Mouse (Mus musculus) kidney, adult 11 months (tissue): ENCODE data around the gene Btbd11.
A peak's percentile ranks its signal among the peaks of the same experiment; 100 is the strongest.

Experiments used
- DNase-seq: peaks from one replicate; pipeline ENCODE4 v3.0.0; 2022

The Btbd11 gene

DNA sequence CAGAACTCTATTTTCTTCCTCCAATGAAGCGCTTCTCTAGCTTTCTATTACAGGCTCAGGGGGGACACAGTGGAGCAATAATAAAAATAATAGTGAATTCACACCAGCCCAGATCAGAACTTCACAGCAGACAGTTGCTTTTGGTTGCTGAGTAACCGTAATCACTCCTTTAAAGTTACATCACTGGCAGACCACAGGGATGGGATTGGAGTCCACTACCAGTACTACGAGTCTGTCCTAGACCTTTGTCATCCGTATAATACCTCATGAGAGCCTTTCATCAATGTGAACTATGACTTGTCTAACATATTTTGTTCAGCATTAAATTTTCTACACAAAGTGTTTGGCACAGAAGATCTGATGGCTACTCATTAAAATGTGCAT is 35.0 kb downstream of the Btbd11 start:
- DNase-seq = no peak

DNA sequence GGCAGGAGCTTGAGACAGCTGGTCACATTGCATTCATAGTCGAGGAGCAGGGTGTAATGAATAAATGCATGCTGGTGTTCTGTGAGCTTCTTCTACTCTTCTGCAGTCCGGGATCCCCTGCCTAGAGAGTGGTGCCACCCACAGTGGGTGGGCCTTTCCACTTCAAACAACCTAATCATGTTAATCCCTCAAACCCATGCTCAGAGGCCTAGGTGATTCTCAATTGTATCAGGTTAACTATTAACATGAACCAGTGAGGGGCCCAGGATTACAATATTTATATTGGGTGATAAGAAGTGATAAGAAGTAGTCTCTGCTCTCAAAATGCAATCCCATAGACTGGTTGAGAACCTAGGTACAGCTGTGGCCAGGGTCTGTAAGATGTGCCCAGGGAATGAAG is 39.1 kb downstream of the Btbd11 start:
- DNase-seq = no peak

DNA sequence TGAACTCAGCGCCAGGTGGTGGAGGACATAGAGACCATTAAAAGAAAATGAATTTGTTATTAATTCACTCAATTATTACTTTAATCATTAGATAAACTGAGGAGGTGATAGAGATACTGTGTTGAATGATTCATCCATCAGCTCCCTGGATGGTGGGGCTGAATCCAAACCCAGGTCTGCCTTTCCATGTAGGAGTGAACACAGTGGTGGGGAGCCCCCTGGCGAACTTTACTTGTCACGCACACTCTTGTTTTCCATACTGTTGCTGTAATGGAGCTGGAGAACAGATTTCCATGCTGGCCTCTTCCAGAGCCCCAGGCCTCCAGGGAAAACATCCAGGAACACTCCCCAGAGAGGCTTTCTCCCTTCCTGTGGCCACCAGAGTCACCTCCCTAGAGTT is 50.6 kb downstream of the Btbd11 start:
- no peak for DNase-seq

DNA sequence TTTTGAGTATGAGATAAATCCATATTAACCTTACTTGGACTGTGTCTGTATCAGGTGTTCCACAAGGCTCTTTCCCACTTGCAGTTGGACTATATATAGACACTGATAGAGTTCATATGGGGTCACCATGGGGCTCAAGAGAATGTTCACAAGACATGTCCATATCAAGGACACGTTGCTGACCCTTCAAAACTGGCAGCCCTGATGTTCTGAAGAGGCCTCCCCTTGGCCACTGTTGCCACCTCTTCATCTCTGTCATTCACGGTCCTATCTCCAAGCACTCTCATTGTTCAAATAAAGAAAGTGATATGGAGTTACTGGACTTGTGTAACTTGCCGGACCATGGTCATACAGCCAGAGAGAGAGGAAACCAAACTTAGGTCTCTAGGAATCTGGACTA is 56.8 kb downstream of the Btbd11 start:
- DNase-seq = no peak

DNA sequence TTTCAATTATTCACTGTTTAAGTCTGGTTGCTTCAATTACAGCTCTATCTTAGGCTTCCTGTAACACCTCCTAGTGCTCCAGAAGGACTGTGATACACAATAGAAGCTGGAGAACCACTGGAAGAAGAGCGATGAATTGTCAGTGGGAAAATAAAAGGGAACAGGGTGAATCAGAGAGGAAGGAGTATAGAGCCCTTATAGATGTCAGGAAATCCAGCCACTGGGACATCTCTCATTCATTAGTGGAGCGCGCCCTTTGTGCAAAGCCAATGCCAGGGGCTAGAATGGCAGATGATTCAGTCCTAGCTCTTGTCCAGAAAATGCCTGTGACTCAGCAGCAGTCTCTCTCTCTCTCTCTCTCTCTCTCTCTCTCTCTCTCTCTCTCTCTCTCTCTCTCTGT is 59.3 kb downstream of the Btbd11 start:
- DNase-seq = no peak

DNA sequence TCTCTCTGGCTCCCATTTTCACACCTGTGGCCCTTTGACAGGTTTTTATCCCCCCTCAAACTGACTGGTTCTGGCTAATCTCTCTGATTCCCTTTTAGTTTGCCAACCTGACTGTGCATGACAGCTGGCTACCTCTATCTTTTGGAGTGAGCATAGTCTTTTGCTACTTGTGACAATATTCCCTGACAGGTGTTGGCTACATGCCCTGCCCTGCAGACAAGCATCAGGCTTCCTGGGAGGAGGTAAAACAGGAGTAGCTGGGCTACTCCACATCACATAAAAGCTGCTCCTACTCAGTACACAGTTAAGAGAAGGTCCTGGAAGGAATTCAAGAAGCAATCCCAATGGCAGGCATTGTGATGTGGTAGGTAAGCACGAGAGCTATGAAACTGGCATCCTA is 60.1 kb downstream of the Btbd11 start:
- no peak for DNase-seq

DNA sequence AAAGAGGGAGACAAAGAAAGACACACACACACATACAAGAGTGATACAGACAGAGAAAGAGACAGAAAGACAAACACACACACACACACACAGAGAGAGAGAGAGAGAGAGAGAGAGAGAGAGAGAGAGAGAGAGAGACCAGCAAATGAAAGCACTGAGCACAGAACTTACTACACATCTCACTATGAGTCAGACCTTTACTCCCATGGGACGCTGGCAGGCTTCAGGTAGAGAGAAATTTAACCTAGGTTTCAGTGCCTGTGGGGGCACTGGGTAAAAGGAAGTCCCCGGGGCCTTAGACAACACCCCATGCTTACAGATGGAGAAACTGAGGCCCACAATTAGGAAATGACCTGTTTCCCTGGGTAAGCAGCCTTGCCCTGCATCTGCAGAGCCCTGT is 61.3 kb downstream of the Btbd11 start:
- no peak for DNase-seq

DNA sequence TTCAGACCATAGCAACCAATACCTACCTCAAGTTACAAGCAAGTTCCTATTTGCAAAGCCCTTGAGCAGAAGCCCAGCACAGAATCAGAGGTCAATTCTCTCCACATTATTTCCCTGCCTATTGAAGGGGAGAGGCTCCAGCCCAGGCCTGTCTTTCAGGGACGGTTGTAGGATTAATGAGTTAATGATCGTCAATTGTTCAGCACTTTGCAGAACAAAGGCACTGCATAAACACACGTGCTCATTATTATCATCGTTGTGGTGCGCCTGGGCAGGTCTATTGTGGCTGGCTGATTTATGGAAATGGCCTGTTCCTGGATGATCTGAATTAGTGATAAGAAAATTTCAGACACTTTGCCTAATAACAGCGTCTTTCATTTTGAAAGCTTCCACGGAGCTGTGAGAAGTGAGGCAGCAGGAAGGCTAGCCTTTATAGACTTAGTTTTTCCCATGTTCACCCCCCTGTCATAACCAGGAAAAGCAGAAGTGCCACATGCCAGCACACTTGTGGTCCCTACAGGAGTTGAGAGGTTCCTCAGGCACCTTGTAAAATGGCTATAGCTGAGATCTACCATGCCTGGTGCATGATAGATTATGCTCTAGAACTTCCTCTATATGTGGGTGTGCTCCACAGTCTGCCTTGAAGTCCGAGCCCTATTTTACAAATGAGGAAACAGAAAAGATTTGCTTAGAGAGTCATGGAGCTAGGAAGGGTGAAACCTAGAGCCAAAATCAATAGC is 65.2 kb downstream of the Btbd11 start:
- DNase-seq = no peak

DNA sequence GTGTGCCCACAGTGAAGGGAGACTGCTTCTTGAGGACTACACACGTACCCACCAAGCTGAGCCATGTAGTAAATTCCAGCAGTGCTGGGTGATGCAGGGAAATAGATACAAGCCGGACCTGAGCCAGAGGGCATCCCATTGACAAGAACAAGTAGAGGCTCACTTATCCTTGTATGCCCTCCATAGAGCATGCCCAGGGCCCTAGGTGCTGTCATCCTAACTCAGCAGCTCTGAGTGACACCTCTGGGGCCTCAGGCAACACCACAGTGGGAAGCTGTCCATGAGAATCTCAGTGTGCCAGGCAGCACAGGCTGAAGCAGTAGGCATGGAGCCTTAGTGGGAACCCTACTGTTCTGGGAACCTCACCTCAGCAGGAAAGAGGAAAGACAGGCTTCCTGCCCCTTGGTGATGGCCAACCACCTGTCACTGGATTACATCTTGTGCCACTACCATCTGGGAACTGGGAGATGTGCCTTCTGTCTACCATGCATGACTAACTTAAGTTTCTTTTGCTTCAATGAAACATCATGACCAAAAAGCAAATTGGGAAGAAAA is 66.7 kb downstream of the Btbd11 start:
- DNase-seq = no peak

DNA sequence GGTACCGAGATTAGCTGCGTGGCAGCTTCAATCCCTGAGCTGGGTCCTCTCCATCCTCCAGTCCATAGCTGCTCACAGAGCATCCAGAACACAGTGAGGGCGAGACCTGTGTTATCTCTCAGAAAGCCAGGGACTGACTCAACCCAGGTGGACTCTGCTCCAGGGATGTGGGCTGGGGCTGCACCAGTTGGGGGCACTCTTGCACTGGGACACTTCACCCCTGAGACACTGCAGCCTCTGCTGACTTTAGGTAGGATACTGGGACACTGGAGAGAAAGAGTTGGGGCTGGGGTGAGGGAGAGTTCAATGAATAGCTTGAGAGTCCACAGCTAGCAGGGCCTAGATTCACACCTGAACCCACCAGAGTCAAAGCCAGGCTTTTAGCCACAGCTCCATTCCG is 69.4 kb downstream of the Btbd11 start:
- no peak for DNase-seq

DNA sequence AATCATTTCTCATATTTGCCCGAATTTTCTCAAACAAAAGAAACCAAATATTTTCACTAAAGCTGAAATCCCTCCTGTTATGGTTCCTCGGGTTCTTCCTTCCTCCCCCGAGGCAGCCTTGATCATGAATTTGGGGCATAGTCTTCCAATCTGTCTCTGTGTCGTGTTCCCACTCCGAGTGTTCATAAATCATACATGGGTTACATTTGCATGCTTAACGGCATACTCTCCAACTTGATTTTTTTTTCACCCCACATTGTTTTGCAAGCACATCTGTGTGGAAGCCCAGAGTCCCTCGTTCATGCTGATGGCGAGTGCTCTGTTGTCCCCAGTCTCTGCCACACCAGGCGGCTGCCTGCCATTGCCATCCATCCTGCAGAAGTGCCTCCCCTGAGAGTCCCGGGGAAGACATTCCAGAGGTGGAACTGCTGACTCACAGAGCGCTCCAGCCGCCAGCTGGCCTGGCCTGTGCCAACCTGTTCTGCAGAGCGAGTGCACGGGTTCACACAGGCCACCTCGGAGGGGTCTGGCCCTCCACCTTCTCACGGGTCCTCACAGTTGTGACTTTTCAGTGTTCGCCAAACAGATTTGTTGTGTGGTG is 72.2 kb downstream of the Btbd11 start:
- DNase-seq = peak; percentile 50

DNA sequence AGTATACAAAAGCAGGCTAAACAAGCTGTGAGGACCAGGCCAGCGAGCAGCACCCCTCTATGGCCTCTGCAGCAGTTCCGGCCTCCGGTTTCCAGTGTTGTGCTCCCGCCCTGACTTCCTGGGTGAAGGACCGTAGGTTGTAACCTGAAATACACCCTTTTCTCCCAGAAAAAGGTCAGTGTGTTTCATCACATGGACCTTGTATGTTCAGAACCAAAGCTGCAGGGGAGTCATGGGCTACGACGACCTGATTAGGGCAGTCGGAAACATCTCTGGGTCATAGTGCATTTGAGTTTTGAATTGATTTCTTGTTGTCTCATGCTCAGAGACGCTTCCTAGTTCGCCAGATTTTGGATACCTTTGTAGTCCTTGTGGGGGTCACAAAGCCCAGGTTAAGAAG is 74.1 kb downstream of the Btbd11 start:
- no peak for DNase-seq

DNA sequence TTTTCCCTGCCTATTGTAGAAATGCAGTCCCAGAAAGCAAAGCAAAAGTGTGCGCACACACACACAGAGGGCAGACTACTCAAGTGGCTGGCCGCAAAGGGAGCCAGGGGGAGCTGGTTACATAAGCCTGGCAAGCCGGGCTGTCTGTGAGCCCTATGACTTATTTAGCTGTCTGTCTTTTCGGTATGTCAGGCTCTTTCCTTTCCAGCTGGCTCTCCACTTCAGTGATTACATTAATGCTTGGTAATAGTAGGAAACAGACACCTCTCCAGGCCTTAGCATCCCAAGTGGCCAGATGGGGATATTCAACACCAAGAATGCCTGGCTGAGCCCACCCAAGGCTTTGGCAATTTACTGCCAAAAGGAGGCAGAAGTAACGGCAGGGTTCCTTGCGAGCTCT is 77.5 kb downstream of the Btbd11 start:
- no peak for DNase-seq

DNA sequence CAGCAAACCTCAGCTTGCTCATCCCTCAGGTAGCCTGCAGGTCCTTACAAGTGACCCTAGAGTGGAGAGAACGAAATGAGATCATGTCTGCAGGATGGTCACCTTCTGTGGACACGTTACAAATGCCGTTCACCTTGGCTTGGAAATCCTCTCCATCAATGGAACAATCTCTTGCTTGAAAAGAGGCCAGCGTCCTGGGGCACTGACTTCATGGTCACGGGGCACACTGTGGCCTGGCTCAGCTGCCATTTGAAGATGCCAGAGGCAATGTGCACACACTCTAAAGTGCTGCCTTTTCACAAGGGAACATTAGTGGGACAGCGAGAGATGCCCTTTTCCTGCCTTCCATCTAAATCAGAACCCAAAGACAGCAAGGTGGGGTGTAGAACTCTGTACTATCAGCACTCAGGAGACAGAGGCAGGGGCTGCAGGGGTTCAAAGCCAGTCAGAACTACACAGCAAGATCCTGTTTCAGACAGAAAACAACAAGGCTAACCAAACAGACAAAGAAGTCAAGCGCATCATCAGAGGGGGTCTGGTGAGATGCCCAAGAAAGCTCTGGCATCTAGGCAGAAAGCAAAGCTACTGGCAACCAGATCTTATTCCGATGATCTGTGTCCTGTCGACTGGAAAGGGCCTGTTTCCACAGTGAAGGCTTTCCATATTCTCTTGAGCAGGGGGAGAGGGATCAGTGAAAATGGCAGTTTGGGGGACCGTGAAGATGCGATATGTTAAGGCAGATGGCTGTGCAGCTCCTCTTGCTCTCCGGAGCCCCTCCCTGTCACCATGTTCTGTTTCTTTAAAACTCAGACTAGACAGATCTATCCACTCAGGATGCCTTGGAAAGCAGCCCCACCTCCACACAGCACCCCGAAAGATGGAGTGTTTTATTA is 79.1 kb downstream of the Btbd11 start:
- DNase-seq = no peak

DNA sequence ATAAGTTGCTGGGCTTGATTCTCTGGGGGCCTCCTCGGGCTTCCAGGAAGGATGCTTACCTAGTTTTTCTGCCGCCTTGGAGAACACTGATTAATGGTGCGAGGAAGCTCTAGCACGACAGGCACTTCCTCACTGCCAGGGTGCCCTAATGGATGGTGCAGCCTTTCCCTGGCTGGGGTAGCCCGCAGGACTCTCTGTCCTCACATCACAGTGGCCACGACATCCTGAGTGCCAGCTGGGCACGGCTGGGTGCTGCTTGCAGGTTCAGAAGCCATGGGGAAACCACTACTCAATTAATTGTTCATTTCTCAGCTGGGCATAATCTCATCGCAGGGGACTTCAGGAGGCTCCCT is 79.8 kb downstream of the Btbd11 start:
- no peak for DNase-seq

DNA sequence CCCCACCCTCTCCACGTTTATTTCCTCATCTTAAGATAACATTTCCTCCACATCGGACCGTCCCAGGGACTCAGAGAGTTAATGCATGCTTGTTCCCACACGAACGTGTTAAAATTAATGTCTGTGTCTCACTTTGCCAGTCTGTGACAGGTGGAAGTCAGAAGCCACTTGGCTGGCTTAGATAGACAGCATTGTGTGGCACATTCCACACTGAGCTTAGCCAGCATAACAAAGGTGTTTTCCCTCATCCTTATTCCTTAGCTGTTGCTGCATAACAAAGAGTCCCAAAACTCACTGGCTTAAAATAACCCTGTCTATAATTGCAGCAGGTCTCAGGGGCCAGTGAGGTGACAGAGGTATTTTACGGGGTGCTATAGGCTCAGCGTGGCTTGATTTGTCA is 80.8 kb downstream of the Btbd11 start:
- no peak for DNase-seq

DNA sequence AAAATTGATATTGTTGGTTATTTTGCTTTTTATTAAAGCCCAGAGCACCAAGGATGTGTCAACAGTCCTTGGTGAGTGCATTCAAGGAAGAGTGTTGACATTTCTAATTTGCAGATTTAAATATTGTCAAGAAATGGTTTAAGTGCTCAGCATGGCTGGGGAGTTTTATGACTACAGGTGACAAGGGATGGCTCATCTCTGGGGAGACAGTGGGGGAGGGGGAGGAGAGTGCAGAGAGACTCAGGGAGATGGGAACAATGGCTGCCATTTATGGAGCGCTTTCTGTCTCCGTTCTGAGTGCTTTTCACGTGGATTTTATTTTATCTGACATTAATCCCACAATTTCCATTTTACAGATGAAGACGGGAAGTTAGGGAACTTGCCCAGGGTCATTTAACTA is 81.9 kb downstream of the Btbd11 start:
- no peak for DNase-seq

DNA sequence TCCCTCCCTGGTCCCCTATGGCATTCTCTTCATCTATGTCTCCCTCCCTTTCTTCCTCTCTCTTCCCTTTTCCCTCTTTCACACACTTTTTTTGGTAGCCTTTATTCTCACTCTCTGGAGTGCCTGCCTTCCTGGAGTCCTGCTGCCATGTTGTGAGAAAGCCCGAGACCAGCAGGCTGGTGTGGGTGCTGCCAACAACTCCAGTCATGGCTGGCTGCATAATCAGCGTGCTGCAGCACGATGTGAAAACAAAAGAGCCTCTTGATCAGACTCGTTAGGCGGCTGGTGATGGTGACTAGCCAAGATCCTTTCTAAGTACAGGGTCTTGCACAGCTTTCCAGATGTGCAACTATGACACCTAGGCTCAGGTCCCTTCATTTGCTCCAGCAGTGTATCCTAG is 82.7 kb downstream of the Btbd11 start:
- no peak for DNase-seq

DNA sequence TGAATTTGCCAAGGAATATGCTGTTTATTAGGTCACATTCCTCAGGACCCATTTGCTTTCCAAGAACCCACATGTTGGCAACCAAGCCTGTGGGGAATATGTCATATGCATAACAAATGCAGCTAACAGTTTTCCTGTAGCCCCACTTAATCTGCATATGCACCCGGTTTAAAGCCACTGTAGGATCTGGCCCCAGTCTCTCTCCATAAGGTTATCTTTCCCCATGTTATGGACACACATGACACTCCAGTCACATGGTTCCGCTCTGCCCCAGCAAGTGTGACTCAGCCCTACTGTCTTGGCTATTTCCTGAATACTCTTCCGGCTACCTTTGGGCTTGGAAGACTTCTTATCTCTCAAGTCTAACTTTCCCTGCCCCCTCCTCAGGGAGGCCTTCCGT is 86.7 kb downstream of the Btbd11 start:
- no peak for DNase-seq

DNA sequence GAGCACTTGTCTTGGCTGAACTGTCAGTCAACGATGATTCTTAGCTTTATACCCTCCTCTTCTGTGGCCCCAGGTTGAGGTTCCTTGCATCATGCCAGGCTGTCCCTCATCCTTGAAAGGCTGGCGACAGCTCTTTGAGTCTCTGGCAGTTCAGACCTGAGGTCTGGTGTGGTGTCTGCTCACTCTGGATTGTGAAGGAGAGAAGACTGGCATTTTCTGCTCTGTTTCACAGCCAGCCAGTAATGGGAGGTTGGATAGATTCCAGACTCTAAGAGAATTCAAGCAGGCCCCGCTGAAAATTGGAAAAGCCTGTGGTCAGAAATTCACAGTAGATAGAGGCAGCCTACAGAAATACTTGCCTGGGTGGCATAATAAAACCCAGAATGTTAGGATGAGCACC is 87.3 kb downstream of the Btbd11 start:
- no peak for DNase-seq

DNA sequence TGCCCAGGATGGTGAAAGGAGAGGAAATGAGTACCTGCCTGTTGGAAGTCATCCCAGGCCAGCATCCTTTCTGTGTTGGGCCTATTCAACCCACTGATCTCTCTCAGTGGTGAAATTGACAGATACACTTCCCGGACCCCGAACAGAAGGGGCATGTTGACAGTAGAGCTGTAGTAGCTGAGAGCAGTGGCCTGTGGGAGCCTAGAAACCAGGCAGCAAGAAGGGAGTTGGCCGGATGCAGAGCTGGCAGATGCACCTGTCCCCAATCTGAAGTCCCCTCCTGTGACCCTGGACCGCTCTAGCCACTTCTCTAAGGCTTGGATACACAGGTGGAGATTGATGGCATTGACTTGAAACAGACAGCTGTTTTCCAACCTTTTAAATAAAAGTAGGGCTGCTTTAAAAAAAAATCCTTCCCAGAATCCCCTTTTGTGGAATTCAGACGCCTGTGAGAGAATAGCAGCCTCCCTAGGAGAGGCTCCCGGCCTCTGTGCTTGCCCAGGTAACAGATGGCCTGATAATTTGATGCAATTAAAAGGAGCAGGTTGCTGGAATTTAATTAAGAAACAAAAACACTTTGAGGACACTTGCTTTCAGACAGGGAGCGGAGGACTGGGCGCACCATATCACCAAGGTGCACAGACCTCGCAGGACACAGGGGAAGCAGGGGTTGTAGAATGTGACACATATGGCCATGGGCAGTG is 89.2 kb downstream of the Btbd11 start:
- DNase-seq = no peak

DNA sequence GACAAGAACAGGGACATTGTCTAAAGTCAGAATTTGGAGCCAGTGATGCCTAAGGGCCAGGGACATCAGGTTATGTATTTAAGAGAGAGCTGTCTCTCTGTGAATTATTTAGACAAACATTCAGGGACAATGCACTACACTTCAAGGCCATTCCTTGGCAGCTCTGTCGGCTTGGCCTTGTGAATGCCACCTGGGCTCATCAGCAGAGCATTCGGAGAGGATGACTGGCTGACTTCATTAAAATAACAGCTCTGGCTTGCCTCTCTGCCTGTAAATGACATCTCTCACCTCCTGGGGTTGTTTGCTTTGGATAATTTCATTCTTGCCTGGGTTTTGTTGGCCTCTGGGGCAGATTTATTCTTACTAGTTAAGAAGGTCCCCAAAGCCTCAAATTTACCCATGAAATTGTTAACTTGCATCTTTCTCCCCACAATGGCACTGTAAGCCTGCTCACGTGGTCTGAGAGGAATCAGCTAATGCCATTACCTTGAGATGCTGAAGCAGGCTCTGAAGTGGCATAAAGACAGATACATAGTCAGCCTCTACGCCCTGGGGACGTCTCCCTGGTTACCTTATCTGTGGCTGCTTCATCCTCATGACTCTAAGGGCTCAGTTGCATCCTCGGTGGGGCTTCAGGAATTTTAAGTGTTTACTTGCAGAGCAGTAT is 93.5 kb downstream of the Btbd11 start:
- DNase-seq = no peak

DNA sequence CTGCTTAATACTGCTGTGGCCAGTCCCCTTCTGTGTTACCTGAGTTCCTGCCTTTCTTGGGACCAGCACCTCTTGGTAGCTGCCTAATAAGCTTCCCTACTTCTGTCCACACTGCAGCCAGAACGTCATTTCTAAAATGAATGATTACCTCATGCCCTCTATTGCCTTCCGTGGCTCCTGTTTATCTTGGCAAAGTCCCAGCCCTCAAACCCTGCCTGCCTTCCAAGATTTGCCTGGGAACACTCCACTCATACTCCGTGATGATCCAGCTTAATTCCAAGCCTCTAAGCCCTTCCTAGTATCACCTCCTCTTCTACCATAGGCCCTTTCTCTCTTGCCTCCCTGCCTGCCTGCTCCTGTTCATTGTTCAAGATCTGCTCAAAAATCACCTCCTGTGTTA is 94.5 kb downstream of the Btbd11 start:
- peak; percentile 9 for DNase-seq
